Mouse (Mus musculus) testis, adult 2 months (tissue): ENCODE data around the gene Olfr1462.

Source experiments
- CTCF ChIP-seq: fragments of 200-500 bp; IDR thresholded peaks from 2 replicates; pipeline ENCODE4 v1.5.1; 2012; ENCODE audit warnings: low read depth, mild to moderate bottlenecking, inconsistent platforms, low read length, moderate library complexity; ENCODE audit not compliant: control insufficient read depth, insufficient read depth, insufficient replicate concordance
- POLR2A ChIP-seq: fragments of 200-500 bp; IDR thresholded peaks from 2 replicates; pipeline ENCODE4 v1.6.1; 2012; ENCODE audit warnings: low read depth, mild to moderate bottlenecking, inconsistent platforms, low read length, moderate library complexity; ENCODE audit not compliant: control insufficient read depth

- no peak for TF ChIP-seq POLR2A
- no peak for TF ChIP-seq CTCF
These were observed 45.5 kb downstream of the Olfr1462 start, which contains the start of gene Olfr1463 for GRCm38 (mm10) chr19:13231028-13231427.
